Mouse (Mus musculus) neural tube, embryonic 12.5 days (tissue): ENCODE results near the gene Prss48. TPM values are rescaled to one million over a fixed set of nuclear protein-coding genes. Genes with fewer than 3 reads are reported as not detected.

Experiments used
- ATAC-seq: fragments of 200-750 bp; cut with Nextera tagmentation; 2 replicates; pipeline ENCODE4 v1.8.0; 2017; ENCODE audit warnings: low read depth, mild to moderate bottlenecking, moderate TSS enrichment, moderate library complexity; ENCODE audit not compliant: low FRiP score
- H3K27ac ChIP-seq: fragments of 300-500 bp; sonication (generic); 2 replicates; pipeline ENCODE4 v1.5.1; 2016
- H3K27me3 ChIP-seq: fragments of 300-500 bp; sonication (generic); replicated peaks from 2 replicates; pipeline ENCODE4 v1.6.1; 2016; ENCODE audit warnings: mild to moderate bottlenecking
- H3K36me3 ChIP-seq: fragments of 300-500 bp; sonication (generic); 2 replicates; pipeline ENCODE4 v1.6.1; 2016; ENCODE audit warnings: mild to moderate bottlenecking
- H3K4me1 ChIP-seq: fragments of 300-500 bp; sonication (generic); 2 replicates; pipeline ENCODE4 v1.6.1; 2016
- H3K4me2 ChIP-seq: fragments of 300-500 bp; sonication (generic); replicated peaks from 2 replicates; pipeline ENCODE4 v1.6.1; 2016; ENCODE audit warnings: mild to moderate bottlenecking
- H3K4me3 ChIP-seq: fragments of 300-500 bp; sonication (generic); 2 replicates; pipeline ENCODE4 v1.5.1; 2016
- H3K9ac ChIP-seq: fragments of 300-500 bp; sonication (generic); 2 replicates; pipeline ENCODE4 v1.6.1; 2016; ENCODE audit warnings: mild to moderate bottlenecking
- H3K9me3 ChIP-seq: fragments of 300-500 bp; sonication (generic); 2 replicates; pipeline ENCODE4 v1.6.1; 2016; ENCODE audit warnings: mild to moderate bottlenecking
- WGBS: fragments of 180-500 bp; shearing (Covaris S2); methylation state at CpG from one replicate; pipeline ENCODE4 v1.1.7; 2016; 5-methylcytosine and 5-hydroxymethylcytosine counted together
- polyA plus RNA-seq: library from polyadenylated mRNA; unstranded; fragments of >200 nt; fragmentation: Nextera tagmentation; extraction: Ambion mirVana; gene quantifications from 2 replicates; pipeline ENCODE4 v1.2.1, GENCODE M21; 2016

The Prss48 gene
- polyA plus RNA-seq, 1 experiment from 2014 or later: not detected

- ATAC-seq: no peak
- 68% methylated on average over 12 of the region's 12 CpGs for WGBS
- Histone ChIP-seq H3K36me3 (no peaks in the 10 kb centered on the region), H3K27ac (no peak overlapping the region), H3K4me3 (no peak overlapping the region), H3K9ac (no peak overlapping the region), H3K27me3 (no peaks in the 10 kb centered on the region), H3K4me1 (no peaks in the 10 kb centered on the region), H3K9me3 (no peaks in the 10 kb centered on the region), H3K4me2 (no peak overlapping the region)
These were observed 21.9 kb upstream of the Prss48 start for GRCm38 (mm10) chr3:86024065-86024795.

GRCm38 (mm10) chr3:86021651-86022050 is 19.4 kb upstream of the Prss48 start:
- ATAC-seq: no peak
- Histone ChIP-seq H3K4me1 (no peaks in the 10 kb centered on the region), H3K27ac (no peak overlapping the region), H3K27me3 (no peaks in the 10 kb centered on the region), H3K9ac (no peak overlapping the region), H3K4me2 (no peak overlapping the region), H3K36me3 (no peaks in the 10 kb centered on the region), H3K4me3 (no peak overlapping the region), H3K9me3 (no peaks in the 10 kb centered on the region)
- WGBS: 86% methylated on average over 4 of the region's 4 CpGs

GRCm38 (mm10) chr3:86020921-86021650 is 18.8 kb upstream of the Prss48 start:
- H3K27ac ChIP-seq: no peak overlapping the region
- H3K27me3 ChIP-seq: no peaks in the 10 kb centered on the region
- H3K36me3 ChIP-seq: no peaks in the 10 kb centered on the region
- whole genome bisulfite sequencing: 91% methylated on average over 16 of the region's 16 CpGs
- H3K4me1 ChIP-seq: no peaks in the 10 kb centered on the region
- no peaks in the 10 kb centered on the region for H3K9me3 ChIP-seq
- no peak overlapping the region for H3K4me3 ChIP-seq
- ATAC-seq: no peak
- H3K9ac ChIP-seq: no peak overlapping the region
- H3K4me2 ChIP-seq: no peak overlapping the region

- ATAC-seq: no peak
- no peaks in the 10 kb centered on the region for H3K36me3 ChIP-seq
- H3K27ac ChIP-seq: no peak overlapping the region
These were observed 15.2 kb upstream of the Prss48 start for GRCm38 (mm10) chr3:86017484-86017883.

GRCm38 (mm10) chr3:86016965-86017364 is 14.7 kb upstream of the Prss48 start:
- no peaks in the 10 kb centered on the region for H3K36me3 ChIP-seq
- no peaks in the 10 kb centered on the region for H3K4me1 ChIP-seq
- no peaks in the 10 kb centered on the region for H3K9me3 ChIP-seq
- H3K4me2 ChIP-seq: no peak overlapping the region
- no peak overlapping the region for H3K4me3 ChIP-seq
- no peaks in the 10 kb centered on the region for H3K27me3 ChIP-seq
- H3K9ac ChIP-seq: no peak overlapping the region
- H3K27ac ChIP-seq: no peak overlapping the region
- 98% methylated on average over 1 of the region's 1 CpGs for WGBS
- no peak for ATAC-seq

More at GRCm38 (mm10) chr3:86017484-86017883, 15.2 kb upstream of the Prss48 start:
- Histone ChIP-seq H3K9me3 (no peaks in the 10 kb centered on the region), H3K4me1 (no peaks in the 10 kb centered on the region), H3K4me3 (no peak overlapping the region), H3K27me3 (no peaks in the 10 kb centered on the region), H3K9ac (no peak overlapping the region), H3K4me2 (no peak overlapping the region)
- 79% methylated on average over 8 of the region's 8 CpGs for WGBS

- 89% methylated on average over 10 of the region's 10 CpGs for WGBS
- Histone ChIP-seq H3K36me3 (no peaks in the 10 kb centered on the region), H3K4me2 (no peak overlapping the region), H3K9me3 (no peaks in the 10 kb centered on the region), H3K27ac (no peak overlapping the region), H3K4me3 (no peak overlapping the region), H3K27me3 (no peaks in the 10 kb centered on the region), H3K9ac (no peak overlapping the region), H3K4me1 (no peaks in the 10 kb centered on the region)
- ATAC-seq: no peak
These were observed 11.5 kb upstream of the Prss48 start for GRCm38 (mm10) chr3:86013837-86014236.

GRCm38 (mm10) chr3:86011833-86012232 is 9.5 kb upstream of the Prss48 start:
- Histone ChIP-seq H3K27me3 (no peaks in the 10 kb centered on the region), H3K36me3 (no peaks in the 10 kb centered on the region), H3K4me3 (no peak overlapping the region), H3K4me1 (no peaks in the 10 kb centered on the region), H3K4me2 (no peak overlapping the region), H3K9ac (no peak overlapping the region), H3K9me3 (no peaks in the 10 kb centered on the region), H3K27ac (no peak overlapping the region)
- ATAC-seq: no peak
- WGBS: 74% methylated on average over 3 of the region's 3 CpGs

GRCm38 (mm10) chr3:86011373-86011772 is 9.1 kb upstream of the Prss48 start:
- H3K4me1 ChIP-seq: no peaks in the 10 kb centered on the region
- no peaks in the 10 kb centered on the region for H3K36me3 ChIP-seq
- no peak for ATAC-seq
- H3K9me3 ChIP-seq: no peaks in the 10 kb centered on the region
- no peaks in the 10 kb centered on the region for H3K27me3 ChIP-seq
- no peak overlapping the region for H3K9ac ChIP-seq
- no peak overlapping the region for H3K4me2 ChIP-seq
- 81% methylated on average over 6 of the region's 6 CpGs for WGBS
- H3K4me3 ChIP-seq: no peak overlapping the region
- H3K27ac ChIP-seq: no peak overlapping the region

- H3K27me3 ChIP-seq: no peaks in the 10 kb centered on the region
- H3K4me2 ChIP-seq: no peak overlapping the region
- H3K9me3 ChIP-seq: no peaks in the 10 kb centered on the region
- no peak overlapping the region for H3K27ac ChIP-seq
- no peak overlapping the region for H3K4me3 ChIP-seq
- WGBS: 66% methylated on average over 3 of the region's 3 CpGs
- no peak overlapping the region for H3K9ac ChIP-seq
- H3K36me3 ChIP-seq: no peaks in the 10 kb centered on the region
- H3K4me1 ChIP-seq: no peaks in the 10 kb centered on the region
- ATAC-seq: no peak
These were observed 8.3 kb upstream of the Prss48 start for GRCm38 (mm10) chr3:86010618-86011017.

GRCm38 (mm10) chr3:86004751-86005150 is 2.5 kb upstream of the Prss48 start:
- ATAC-seq: no peak
- Histone ChIP-seq H3K4me1 (no peaks in the 10 kb centered on the region), H3K27ac (no peak overlapping the region), H3K4me2 (no peak overlapping the region), H3K4me3 (no peak overlapping the region), H3K36me3 (no peaks in the 10 kb centered on the region), H3K27me3 (no peaks in the 10 kb centered on the region), H3K9me3 (no peaks in the 10 kb centered on the region), H3K9ac (no peak overlapping the region)
- WGBS: 90% methylated on average over 10 of the region's 10 CpGs

- Histone ChIP-seq H3K4me2 (no peak overlapping the region), H3K9me3 (no peaks in the 10 kb centered on the region), H3K9ac (no peak overlapping the region), H3K36me3 (no peaks in the 10 kb centered on the region), H3K27me3 (no peaks in the 10 kb centered on the region), H3K27ac (no peak overlapping the region), H3K4me1 (no peaks in the 10 kb centered on the region), H3K4me3 (no peak overlapping the region)
- 87% methylated on average over 5 of the region's 5 CpGs for WGBS
- ATAC-seq: no peak
These were observed 649 bp upstream of the Prss48 start for GRCm38 (mm10) chr3:86002940-86003339.

- no peaks in the 10 kb centered on the region for H3K4me1 ChIP-seq
- no peak overlapping the region for H3K9ac ChIP-seq
- no peak for ATAC-seq
- H3K27me3 ChIP-seq: no peaks in the 10 kb centered on the region
- H3K27ac ChIP-seq: no peak overlapping the region
- no peaks in the 10 kb centered on the region for H3K36me3 ChIP-seq
- no peak overlapping the region for H3K4me3 ChIP-seq
- no peaks in the 10 kb centered on the region for H3K9me3 ChIP-seq
- WGBS: 94% methylated on average over 3 of the region's 3 CpGs
- no peak overlapping the region for H3K4me2 ChIP-seq
These were observed 1.0 kb downstream of the Prss48 start for GRCm38 (mm10) chr3:86001271-86001670.

GRCm38 (mm10) chr3:85994645-85995044 is 7.6 kb downstream of the Prss48 start:
- H3K4me2 ChIP-seq: no peak overlapping the region
- no peak overlapping the region for H3K4me3 ChIP-seq
- no peaks in the 10 kb centered on the region for H3K4me1 ChIP-seq
- WGBS: 84% methylated on average over 4 of the region's 4 CpGs
- H3K9ac ChIP-seq: no peak overlapping the region
- no peak for ATAC-seq
- H3K36me3 ChIP-seq: no peaks in the 10 kb centered on the region
- no peaks in the 10 kb centered on the region for H3K27me3 ChIP-seq
- H3K9me3 ChIP-seq: no peaks in the 10 kb centered on the region
- H3K27ac ChIP-seq: no peak overlapping the region
